Mouse (Mus musculus) spleen, embryonic (tissue): ENCODE data around the gene Zfp398.

ENCODE experiments used
- CTCF ChIA-PET: fragments of 350-600 bp; sonication (Branson Sonifier 250); formaldehyde crosslinking; loops from one replicate; lab custom pipeline; 2022; lab: Charles Lee

The Zfp398 gene

DNA sequence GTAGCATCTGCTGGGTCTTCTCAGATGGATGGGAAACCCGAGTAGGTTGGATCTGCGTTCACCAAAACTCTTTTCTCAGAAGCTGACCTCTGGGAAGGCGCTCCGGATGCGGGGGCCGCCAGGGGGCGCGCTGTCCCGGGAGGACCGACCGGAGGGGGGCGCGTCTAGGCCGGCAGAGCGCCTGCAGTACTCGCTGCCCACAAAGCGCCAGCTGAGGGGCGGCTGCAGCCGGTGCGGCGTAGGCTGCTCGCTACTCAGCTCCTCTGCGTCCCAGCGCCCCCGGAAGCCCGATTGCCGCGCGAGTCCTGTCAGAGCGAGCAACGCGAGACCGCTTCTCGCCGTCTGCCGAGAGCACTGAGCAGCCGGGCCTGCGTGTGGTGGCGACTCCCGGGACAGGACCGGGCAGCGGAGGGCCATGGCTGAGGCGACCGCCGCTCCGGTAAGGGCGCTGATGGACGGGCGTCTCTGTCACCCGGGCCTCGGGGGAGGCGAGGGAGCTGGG lies at the start of gene Zfp398:
Gene Zfp398, plus strand, starts transcription at position 180 of the 502 bp plus-strand sequence.
- CTCF ChIA-PET: interaction anchor here (0.6 to 1.0 kb wide), 4 partner anchors 25 to 1384 kb away, joined by 3 to 7 read pairs (median 3); no protein-coding TSS in a partner anchor

DNA sequence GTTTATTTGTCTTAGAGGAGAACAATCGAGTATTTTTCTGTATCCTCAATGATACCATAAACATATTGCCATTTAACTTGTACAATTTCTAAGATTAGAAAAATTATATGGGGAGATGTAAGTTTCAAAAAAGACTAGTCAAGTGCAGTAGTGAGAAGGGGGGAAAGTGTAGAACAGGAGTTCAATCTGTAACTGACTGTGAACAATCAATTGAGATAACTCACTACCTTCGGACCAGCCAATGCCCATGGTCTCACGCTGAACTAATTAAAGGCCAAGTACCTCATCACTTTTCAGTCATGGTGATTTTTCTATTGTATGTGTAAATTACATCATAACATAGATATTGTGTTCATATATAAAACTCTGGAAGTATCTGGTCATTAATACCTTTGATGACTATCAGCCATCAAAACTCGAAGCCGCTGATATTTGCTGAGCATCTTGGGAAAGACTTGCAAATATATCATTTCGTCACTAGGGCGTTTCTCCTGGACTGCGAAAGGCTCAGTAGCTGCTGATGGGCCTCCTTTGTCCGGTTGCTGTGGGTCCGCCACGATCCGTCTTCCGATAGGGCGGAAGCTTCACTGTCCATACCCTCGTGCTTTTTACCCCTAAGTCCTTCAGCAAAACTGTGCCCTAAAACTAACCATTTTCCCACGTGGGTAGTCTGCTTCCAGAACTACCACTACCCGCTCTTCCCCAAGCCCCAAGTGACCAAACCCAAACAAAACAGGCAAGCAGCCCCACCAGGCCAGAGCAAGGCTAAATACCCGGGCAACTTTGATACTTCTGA lies 47.3 kb upstream of the Zfp398 start:
- CTCF ChIA-PET: interaction anchor here (0.9 kb wide), 1 partner anchor 21 kb away, joined by 5 read pairs; no protein-coding TSS in a partner anchor

DNA sequence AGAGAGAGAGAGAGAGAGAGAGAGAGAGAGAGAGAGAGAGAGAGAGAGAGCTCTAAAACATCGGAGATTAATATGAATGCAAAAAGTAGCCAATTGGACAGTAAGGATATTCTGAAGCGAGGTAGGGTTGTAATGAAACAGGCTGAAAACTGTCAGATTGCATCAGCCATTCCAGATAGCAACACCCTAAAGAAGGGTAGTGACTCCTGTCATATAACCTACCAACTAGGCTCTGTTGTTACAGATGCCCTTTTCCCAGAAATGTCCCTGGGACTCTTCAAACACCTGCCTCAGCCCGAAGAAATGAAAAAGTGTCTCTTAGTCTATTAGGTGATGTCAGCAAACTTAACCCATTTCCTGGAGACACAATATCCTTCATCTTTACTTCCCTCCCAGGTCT lies 46.6 kb upstream of the Zfp398 start:
- CTCF ChIA-PET: interaction anchor here (0.9 kb wide), 1 partner anchor 21 kb away, joined by 5 read pairs; no protein-coding TSS in a partner anchor

DNA sequence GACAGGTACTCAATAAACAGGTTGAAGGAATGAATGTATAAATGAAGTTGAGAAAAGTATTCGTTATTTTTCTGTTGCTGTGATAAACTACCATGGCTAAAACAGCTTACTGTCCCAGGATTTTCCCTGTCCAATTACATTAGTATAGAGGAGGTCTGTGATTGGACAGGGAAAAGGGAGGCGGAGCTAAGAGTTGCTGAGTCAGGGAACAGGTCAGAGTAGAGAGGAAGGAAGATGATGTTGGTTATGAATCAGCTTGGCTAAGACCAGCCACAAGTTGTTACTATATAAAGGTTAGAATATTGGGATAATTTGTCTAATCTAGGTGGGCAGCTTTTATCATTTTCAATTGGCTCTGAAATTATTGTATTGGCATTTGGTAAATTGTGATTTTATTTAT lies 44.7 kb upstream of the Zfp398 start:
- CTCF ChIA-PET: interaction anchor here (0.8 kb wide), 1 partner anchor 45 kb away, joined by 3 read pairs; the partner anchor contains the start of gene Zfp398

- CTCF ChIA-PET: no interaction called here
Measured at GRCm38 (mm10) chr6:47792533-47792932, 42.9 kb upstream of the Zfp398 start.

DNA sequence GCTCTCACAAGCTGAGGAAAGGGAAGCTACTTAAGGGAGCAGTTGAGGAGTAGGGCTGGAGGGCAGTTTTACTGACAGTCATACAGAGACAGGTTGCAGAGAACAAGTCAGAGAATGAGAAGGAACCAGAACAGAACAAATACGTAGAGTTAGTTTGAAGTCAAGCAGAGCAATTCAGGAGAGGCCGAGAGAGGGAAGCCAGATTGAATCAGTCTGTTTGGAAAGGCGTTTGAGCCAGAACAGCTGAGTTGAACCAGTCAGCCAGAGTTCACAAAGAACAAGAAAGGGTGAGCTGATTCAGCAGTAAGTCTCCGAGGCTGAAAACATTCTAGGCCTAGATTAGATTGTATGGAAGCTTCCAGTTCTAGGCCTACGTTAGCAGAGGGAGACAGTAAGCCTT lies 42.2 kb upstream of the Zfp398 start:
- CTCF ChIA-PET: no interaction called here

DNA sequence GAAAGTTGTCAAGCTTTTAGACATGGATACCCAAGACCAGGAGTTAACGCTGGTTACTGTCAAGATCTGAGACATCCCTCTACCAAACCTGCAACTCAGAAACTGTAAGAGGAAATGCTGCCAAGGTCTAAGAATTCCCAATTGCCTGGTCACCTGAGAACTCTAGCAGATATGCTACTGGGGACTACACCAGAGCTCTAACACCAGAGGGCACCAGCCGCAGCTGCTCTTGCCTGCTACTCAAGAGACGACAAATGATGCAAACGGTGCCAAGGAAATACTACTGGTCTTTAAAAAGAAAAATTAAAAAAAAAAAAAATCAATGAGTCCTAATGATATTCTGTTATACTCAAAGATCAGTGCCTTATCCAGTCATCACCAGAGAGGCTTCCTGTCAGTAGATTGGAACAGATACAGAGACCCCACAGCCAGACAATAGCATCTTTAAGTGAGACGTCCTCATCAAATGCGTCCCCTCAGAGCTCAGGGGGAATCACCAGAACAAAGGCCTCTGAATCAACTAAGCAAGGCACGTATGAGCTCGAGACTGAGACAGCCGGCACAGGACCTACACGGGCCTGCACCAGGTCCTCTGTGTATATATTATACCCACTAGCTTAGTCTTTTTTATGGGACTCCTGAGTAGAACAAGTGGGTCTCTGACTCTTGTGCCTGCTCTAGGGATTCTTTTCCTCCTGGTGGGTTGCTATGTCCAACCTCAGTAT lies 41.2 kb upstream of the Zfp398 start:
- CTCF ChIA-PET: interaction anchor here (1.0 kb wide), 1 partner anchor 15 kb away, joined by 4 read pairs; no protein-coding TSS in a partner anchor

GRCm38 (mm10) chr6:47799079-47799478 lies 36.4 kb upstream of the Zfp398 start:
- CTCF ChIA-PET: interaction anchor here (0.7 to 2.3 kb wide), 3 partner anchors 11 to 372 kb away, joined by 3 to 10 read pairs (median 3); no protein-coding TSS in a partner anchor

DNA sequence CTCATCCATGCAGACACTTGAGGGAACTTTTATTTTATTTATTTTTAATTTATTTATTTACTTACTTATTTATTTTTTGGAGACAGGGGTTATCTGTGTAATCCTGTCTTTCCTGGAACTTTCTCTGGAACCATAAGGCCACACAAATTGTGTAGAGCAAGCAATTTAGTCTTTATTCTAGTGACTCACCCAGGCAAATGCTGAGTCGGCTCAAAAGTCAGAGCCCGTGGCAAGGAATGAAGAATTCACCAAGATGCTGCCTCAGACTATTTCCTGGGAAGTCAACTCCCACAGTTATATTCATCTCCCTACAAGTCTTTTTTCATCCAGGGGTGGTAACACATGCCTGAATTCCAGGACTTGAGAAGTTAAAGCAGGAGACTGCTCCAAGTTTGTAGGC lies 29.9 kb upstream of the Zfp398 start:
- CTCF ChIA-PET: no interaction called here

GRCm38 (mm10) chr6:47807419-47807818 lies 28.0 kb upstream of the Zfp398 start:
- CTCF ChIA-PET: no interaction called here

- CTCF ChIA-PET: interaction anchor here (2.0 kb wide), 1 partner anchor 9 kb away, joined by 10 read pairs; no protein-coding TSS in a partner anchor
Measured at GRCm38 (mm10) chr6:47808545-47808944, 26.9 kb upstream of the Zfp398 start.

- CTCF ChIA-PET: interaction anchor here (1.0 to 2.0 kb wide), 3 partner anchors 10 to 21 kb away, joined by 4 to 10 read pairs (median 5); no protein-coding TSS in a partner anchor
Measured at GRCm38 (mm10) chr6:47809053-47809452, 26.4 kb upstream of the Zfp398 start.

DNA sequence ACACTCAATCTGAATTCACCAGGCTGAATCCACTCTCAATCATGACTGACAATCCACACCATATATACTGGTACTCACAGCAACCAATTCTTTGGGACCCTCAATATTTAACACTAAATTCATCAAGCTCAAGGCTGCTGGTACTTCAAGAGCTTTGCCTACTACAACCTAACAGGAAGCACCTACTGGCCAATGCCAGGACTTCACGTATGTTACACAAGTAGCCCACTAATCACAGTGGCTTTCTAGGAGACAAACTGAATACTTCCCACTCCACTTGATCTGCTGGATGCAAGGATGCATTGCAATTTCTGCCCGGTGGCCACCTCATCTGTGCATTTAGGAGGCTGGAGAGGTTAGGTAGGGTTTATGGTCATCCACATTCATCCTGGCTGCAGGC lies 25.3 kb upstream of the Zfp398 start:
- CTCF ChIA-PET: interaction anchor here (0.7 to 2.0 kb wide), 5 partner anchors 11 to 49 kb away, joined by 4 to 10 read pairs (median 5); no protein-coding TSS in a partner anchor

DNA sequence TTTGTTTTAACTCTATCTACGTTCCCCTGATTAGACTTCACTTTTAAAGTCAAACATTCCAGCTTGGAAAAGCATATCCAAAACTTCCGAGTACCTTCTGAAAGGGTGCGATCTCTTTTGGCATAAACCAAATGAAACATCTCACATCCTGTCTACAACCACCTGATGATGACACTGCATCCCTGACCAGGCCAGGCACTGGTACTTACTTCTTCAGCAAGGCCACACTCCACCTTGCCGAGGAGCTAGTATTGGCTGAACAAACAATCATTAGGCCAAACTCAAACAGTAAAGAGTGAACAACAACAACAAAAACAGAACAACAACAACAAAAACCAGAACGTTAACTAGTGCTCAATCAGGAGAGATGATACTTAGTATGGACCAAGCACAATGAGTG lies 24.1 kb upstream of the Zfp398 start:
- CTCF ChIA-PET: interaction anchor here (0.8 kb wide), 1 partner anchor 24 kb away, joined by 3 read pairs; the partner anchor contains the start of gene Zfp398

GRCm38 (mm10) chr6:47812271-47812915 lies 23.1 kb upstream of the Zfp398 start:
- CTCF ChIA-PET: no interaction called here

DNA sequence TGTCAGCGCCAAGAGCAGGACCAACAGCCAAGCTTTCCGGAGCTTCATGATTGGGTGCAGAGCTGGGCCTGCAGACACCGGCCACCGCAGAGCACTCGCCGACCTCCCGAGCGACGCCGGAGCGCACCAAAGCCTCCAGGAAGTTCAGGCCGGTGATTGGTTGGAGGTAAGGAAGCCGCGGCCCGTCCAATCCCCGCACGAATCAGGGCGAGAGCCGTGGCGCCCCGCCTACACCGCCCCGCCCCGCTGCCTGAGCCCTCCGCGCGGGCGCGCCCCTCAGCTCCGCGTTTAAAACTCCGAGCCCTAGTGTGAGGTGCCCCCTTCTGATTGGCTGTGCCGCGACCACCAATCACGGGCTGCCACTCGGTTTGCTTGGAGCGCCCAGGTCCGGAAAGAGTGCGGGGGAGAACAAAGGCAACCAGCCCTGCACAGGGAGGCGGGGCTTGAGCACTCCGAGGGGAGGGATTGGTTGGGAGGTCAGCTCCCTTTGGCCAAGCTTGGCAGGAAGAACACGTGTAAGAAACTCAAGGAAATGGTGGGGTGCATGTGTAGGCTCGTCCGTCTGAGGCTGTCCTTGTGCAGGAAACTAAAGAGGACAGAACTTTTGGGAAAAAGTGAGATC lies 22.1 kb upstream of the Zfp398 start, which contains the start of gene Pdia4:
Gene Pdia4, minus strand, starts transcription at position 174 of the 622 bp plus-strand sequence.
- CTCF ChIA-PET: interaction anchor here (1.5 kb wide), 1 partner anchor 11 kb away, joined by 19 read pairs; no protein-coding TSS in a partner anchor

- CTCF ChIA-PET: no interaction called here
Measured at GRCm38 (mm10) chr6:47816151-47816550, 19.3 kb upstream of the Zfp398 start.

DNA sequence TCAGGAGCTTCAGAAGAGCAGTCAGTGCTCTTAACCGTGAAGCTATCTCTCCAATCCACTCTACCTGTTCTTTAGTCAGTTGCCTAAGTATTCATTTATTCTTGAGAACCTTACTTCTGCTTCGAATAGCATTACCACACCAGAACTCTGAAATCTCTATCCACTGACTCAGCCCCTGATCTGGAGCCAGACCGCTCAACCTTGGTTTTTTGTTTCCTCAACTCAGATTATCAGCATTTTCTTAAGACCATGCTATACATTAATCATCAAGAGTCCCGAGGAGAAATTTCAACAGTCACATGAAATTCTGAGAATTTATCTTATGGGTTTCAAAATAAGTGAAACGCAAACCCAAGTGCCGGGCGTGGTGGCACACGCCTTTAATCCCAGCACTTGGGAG lies 16.7 kb upstream of the Zfp398 start:
- CTCF ChIA-PET: no interaction called here

DNA sequence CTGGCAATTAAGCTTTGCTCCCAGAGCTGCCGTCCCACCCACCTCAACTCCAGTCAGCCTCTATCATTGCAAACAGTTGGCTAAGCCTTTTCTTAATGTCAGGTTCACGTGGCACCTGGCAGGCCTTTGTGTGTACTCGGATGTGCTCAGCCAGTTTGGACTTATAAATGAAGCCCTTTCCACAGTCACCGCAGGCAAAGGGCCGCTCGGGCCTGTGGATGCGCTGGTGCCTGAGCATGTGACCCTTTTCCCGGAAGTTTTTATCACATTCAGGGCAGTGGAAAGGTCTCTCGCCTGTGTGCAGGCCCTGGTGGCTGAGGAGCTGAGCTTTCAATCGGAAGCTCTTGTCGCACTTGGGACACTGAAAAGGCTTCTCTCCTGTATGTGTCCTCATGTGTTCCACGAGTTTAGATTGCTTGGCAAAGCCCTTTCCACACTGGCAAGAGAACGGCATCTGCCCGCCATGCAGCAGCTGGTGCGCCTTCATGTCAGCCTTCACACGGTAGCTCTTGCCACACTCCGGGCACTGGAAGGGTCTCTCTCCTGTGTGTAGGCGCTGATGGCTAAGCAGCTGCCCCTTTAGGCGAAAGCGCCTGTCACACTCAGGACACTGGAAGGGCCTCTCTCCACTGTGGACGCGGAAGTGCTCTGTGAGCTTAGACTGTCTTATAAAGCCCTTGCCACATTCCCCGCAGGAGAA lies 15.7 kb upstream of the Zfp398 start:
- CTCF ChIA-PET: interaction anchor here (0.6 kb wide), 1 partner anchor 256 kb away, joined by 4 read pairs; no protein-coding TSS in a partner anchor

- CTCF ChIA-PET: no interaction called here
Measured at GRCm38 (mm10) chr6:47821236-47821635, 14.2 kb upstream of the Zfp398 start.
